Mouse (Mus musculus) liver, adult (tissue): Measurements from ENCODE around the gene Galnt16.

Source experiments
- GATA4 ChIP-seq: IDR thresholded peaks from 2 replicates; pipeline ENCODE4 v1.6.1; 2014; ENCODE audit warnings: mild to moderate bottlenecking, low read length; ENCODE audit not compliant: insufficient replicate concordance

Gene Galnt16

GRCm38 (mm10) chr12:80603566-80603965 is 85.5 kb downstream of the Galnt16 start:
- TF ChIP-seq GATA4: no peak

GRCm38 (mm10) chr12:80604218-80604617 is 86.1 kb downstream of the Galnt16 start:
- no peak for TF ChIP-seq GATA4

- no peak for TF ChIP-seq GATA4
Observed at GRCm38 (mm10) chr12:80608576-80608975, 90.5 kb downstream of the Galnt16 start.

GRCm38 (mm10) chr12:80609928-80610327 is 91.9 kb downstream of the Galnt16 start:
- TF ChIP-seq GATA4: no peak

- TF ChIP-seq GATA4: no peak
Observed at GRCm38 (mm10) chr12:80612113-80612791, 94.2 kb downstream of the Galnt16 start.

- no peak for TF ChIP-seq GATA4
Observed at GRCm38 (mm10) chr12:80615371-80616257, 97.5 kb downstream of the Galnt16 start.

- TF ChIP-seq GATA4: no peak
Observed at GRCm38 (mm10) chr12:80620501-80620900, 102.4 kb downstream of the Galnt16 start.

- TF ChIP-seq GATA4: no peak
Observed at GRCm38 (mm10) chr12:80631790-80632189, 113.7 kb downstream of the Galnt16 start.

GRCm38 (mm10) chr12:80642725-80643692 is 124.9 kb downstream of the Galnt16 start:
- no peak for TF ChIP-seq GATA4

- TF ChIP-seq GATA4: no peak
Observed at GRCm38 (mm10) chr12:80643693-80644505, 125.8 kb downstream of the Galnt16 start, which contains the start of the genes Slc39a9 and Erh. Slc39a9 (plus strand) TSS chr12:80643883. Erh (minus strand) TSS chr12:80644341.

- no peak for TF ChIP-seq GATA4
Observed at GRCm38 (mm10) chr12:80644506-80644868, 126.4 kb downstream of the Galnt16 start.

- no peak for TF ChIP-seq GATA4
Observed at GRCm38 (mm10) chr12:80646377-80646776, 128.3 kb downstream of the Galnt16 start.

- no peak for TF ChIP-seq GATA4
Observed at GRCm38 (mm10) chr12:80653951-80654658, 136.0 kb downstream of the Galnt16 start.

GRCm38 (mm10) chr12:80654659-80655025 is 136.6 kb downstream of the Galnt16 start:
- TF ChIP-seq GATA4: no peak
